In the genomic region with DNA sequence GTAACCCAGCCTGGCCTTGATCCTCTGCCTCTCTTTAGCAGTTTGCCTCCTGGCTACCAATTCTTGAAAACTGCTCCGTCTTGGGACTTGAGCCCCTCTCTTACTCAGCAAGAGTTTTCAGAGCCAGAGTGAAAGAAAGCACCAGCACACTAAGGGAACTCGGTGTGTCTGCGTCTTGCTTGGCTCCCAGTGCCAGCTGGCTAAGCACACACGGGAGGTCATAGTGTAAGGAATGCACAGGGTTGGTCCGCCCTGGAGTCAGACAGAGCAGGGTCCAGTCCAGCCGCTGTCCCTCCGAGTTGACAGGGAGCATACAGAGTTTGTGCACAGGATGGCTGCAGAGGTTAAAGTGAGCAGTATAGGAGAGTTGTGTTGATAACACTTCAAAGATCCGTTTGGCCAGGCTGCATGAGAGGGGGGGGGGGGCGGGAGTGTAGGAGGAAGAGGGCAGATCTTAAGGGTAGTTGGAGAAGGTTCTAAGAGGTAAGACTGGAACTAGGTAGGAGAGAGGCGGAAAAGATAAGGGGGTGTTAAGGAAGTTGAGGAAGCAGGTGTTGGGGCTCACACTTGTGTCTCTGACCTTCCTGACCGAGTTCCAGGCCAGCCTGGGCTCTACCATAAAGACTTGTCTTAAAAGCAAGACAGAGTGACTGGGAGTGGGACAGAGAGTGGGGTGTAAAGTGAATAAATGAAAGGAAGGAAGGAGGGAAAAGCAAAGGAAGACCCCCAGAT, we compare ENCODE assay signal across 8 mouse cellular contexts. TPM values are rescaled to one million over a fixed set of nuclear protein-coding genes. Genes with fewer than 3 reads are reported as not detected.
A peak's percentile ranks its signal among the peaks of the same experiment; 100 is the strongest.
DNase-seq lines count a peak whose midpoint lies in the region; ATAC-seq and TF ChIP-seq lines count a peak whose summit lies in the region.

No protein-coding gene starts in this region.

- no peak overlapping the region for H3K4me2 ChIP-seq in forebrain, embryonic 11.5 days (ENCODE audit: low read depth, low read length, severe bottlenecking)
- no peak overlapping the region for H3K4me2 ChIP-seq in forebrain, embryonic 15.5 days (replicated peaks)
- H3K4me2 ChIP-seq in liver, embryonic 13.5 days = peak overlapping the region; percentile 46

- peak; percentile 48 for DNase-seq in forebrain, embryonic 11.5 days (ENCODE audit: low spot score)
- peak; percentile 26 for DNase-seq in embryonic facial prominence, embryonic 10.5 days (ENCODE audit: low spot score)
- peak; percentile 76 to 81 for DNase-seq in heart, postnatal 10 days
- DNase-seq in liver, embryonic 13.5 days = no peak
- no peak for DNase-seq in left cerebral cortex, adult 2 months (ENCODE audit: extremely low spot score in 1 of 2, low spot score in 2 of 2)
- no peak for DNase-seq in left cerebral cortex, postnatal 10 days (ENCODE audit: extremely low spot score in 1 of 2, low spot score in 2 of 2)
- DNase-seq in cerebellum, adult 2 months = no peak

- 44% methylated on average over 10 of the region's 11 CpGs for WGBS in forebrain, embryonic 11.5 days
- WGBS in forebrain, embryonic 15.5 days = 41% methylated on average over 11 of the region's 11 CpGs
- WGBS in embryonic facial prominence, embryonic 10.5 days = 53% methylated on average over 11 of the region's 11 CpGs
- WGBS in liver, embryonic 13.5 days (ENCODE audit: insufficient replicate concordance) = 14% methylated on average over 10 of the region's 11 CpGs
- WGBS in cerebellum, adult 2 months = 53% methylated on average over 11 of the region's 11 CpGs

- no peak overlapping the region for H3K4me3 ChIP-seq in forebrain, embryonic 11.5 days (ENCODE audit: low read depth, low read length)
- no peak overlapping the region for H3K4me3 ChIP-seq in forebrain, embryonic 15.5 days
- peak overlapping the region; percentile 17; the same call in 1 of the 2 replicates for H3K4me3 ChIP-seq in embryonic facial prominence, embryonic 10.5 days
- peak overlapping the region; percentile 12; the same call in 1 of the 2 replicates for H3K4me3 ChIP-seq in liver, embryonic 13.5 days (replicated peaks)
- H3K4me3 ChIP-seq in left cerebral cortex, adult 2 months = no peak overlapping the region
- H3K4me3 ChIP-seq in cerebellum, adult 2 months (replicated peaks; ENCODE audit: insufficient read depth, low read depth, low read length) = no peak overlapping the region

- no peak for TF ChIP-seq CTCF in left cerebral cortex, adult 2 months (IDR thresholded peaks at IDR 0.05)
- TF ChIP-seq CTCF in cerebellum, adult 2 months (IDR thresholded peaks at IDR 0.05; ENCODE audit: borderline replicate concordance, insufficient read depth, low read depth, low read length) = no peak

- TF ChIP-seq POLR2A in cerebellum, adult 2 months (IDR thresholded peaks at IDR 0.05; ENCODE audit: borderline replicate concordance, insufficient read depth, low read length) = no peak

- no peaks in the 10 kb centered on the region for H3K9me3 ChIP-seq in forebrain, embryonic 11.5 days (ENCODE audit: control insufficient read depth, low read length)
- H3K9me3 ChIP-seq in forebrain, embryonic 15.5 days = no peaks in the 10 kb centered on the region
- no peaks in the 10 kb centered on the region for H3K9me3 ChIP-seq in embryonic facial prominence, embryonic 10.5 days
- H3K9me3 ChIP-seq in liver, embryonic 13.5 days (replicated peaks) = no peaks in the 10 kb centered on the region

- H3K27me3 ChIP-seq in forebrain, embryonic 11.5 days (ENCODE audit: control insufficient read depth, insufficient read depth, low read length) = no peaks in the 10 kb centered on the region
- no peaks in the 10 kb centered on the region for H3K27me3 ChIP-seq in forebrain, embryonic 15.5 days
- H3K27me3 ChIP-seq in embryonic facial prominence, embryonic 10.5 days (replicated peaks; ENCODE audit: low read depth, poor library complexity, severe bottlenecking) = no peaks in the 10 kb centered on the region
- H3K27me3 ChIP-seq in liver, embryonic 13.5 days = no peaks in the 10 kb centered on the region
- no peaks in the 10 kb centered on the region for H3K27me3 ChIP-seq in cerebellum, adult 2 months (ENCODE audit: control insufficient read depth, insufficient read depth, low read length)

- intact Hi-C loops in heart, postnatal 10 days (cut with DNase I) = loop anchor here (5.0 kb wide), 1 partner anchor 247 kb away; a partner anchor contains a TSS
- intact Hi-C loops in left cerebral cortex, adult 2 months (cut with DNase I) = loop anchor here (5.0 kb wide), 1 partner anchor 87 kb away; a partner anchor contains a TSS
- intact Hi-C loops in left cerebral cortex, postnatal 10 days (cut with DNase I) = no loop called here

- H3K4me1 ChIP-seq in forebrain, embryonic 11.5 days (replicated peaks; ENCODE audit: control insufficient read depth, insufficient read depth, low read length) = peaks cover 24% of the 10 kb centered on the region
- H3K4me1 ChIP-seq in forebrain, embryonic 15.5 days = peaks cover 54% of the 10 kb centered on the region
- peaks cover 69% of the 10 kb centered on the region for H3K4me1 ChIP-seq in embryonic facial prominence, embryonic 10.5 days
- peaks cover 77% of the 10 kb centered on the region for H3K4me1 ChIP-seq in liver, embryonic 13.5 days (replicated peaks)
- H3K4me1 ChIP-seq in cerebellum, adult 2 months (ENCODE audit: control insufficient read depth, insufficient read depth, low read length) = no peaks in the 10 kb centered on the region; the same call in 1 of the 2 replicates

- H3K27ac ChIP-seq in forebrain, embryonic 11.5 days (ENCODE audit: low read depth, low read length) = no peak overlapping the region
- H3K27ac ChIP-seq in forebrain, embryonic 15.5 days (replicated peaks) = no peak overlapping the region
- peak overlapping the region; percentile 3; the same call in 1 of the 2 replicates for H3K27ac ChIP-seq in embryonic facial prominence, embryonic 10.5 days (replicated peaks)
- H3K27ac ChIP-seq in liver, embryonic 13.5 days = peak overlapping the region; percentile 74
- H3K27ac ChIP-seq in left cerebral cortex, adult 2 months = no peak overlapping the region
- no peak overlapping the region for H3K27ac ChIP-seq in cerebellum, adult 2 months (ENCODE audit: insufficient read depth, low read length)

- no peak for ATAC-seq in forebrain, embryonic 11.5 days (replicated peaks; ENCODE audit: low FRiP score)
- no peak for ATAC-seq in forebrain, embryonic 15.5 days (replicated peaks)
- ATAC-seq in liver, embryonic 13.5 days (ENCODE audit: low read depth) = no peak

- H3K9ac ChIP-seq in forebrain, embryonic 11.5 days (ENCODE audit: low read length) = no peak overlapping the region
- no peak overlapping the region for H3K9ac ChIP-seq in forebrain, embryonic 15.5 days (replicated peaks)
- peak overlapping the region; percentile 44 for H3K9ac ChIP-seq in liver, embryonic 13.5 days

- no peaks in the 10 kb centered on the region; the same call in 1 of the 2 replicates for H3K36me3 ChIP-seq in forebrain, embryonic 11.5 days (ENCODE audit: control insufficient read depth, insufficient read depth, low read length)
- peaks cover 4% of the 10 kb centered on the region; the same call in 1 of the 2 replicates for H3K36me3 ChIP-seq in forebrain, embryonic 15.5 days
- H3K36me3 ChIP-seq in embryonic facial prominence, embryonic 10.5 days (replicated peaks) = peaks cover 24% of the 10 kb centered on the region
- peaks cover 17% of the 10 kb centered on the region for H3K36me3 ChIP-seq in liver, embryonic 13.5 days

RNA-seq across cellular contexts. Expression of a gene that starts 4.6 kb away (rescaled TPM):
- 14.0 and 14.5 TPM in 2 replicates for polyA plus RNA-seq in forebrain, embryonic 11.5 days (2014; fragmentation: Nextera tagmentation; extraction: Ambion mirVana)
- 13.8 and 15.7 TPM in 2 replicates for polyA plus RNA-seq in forebrain, embryonic 15.5 days (2015; fragmentation: Nextera tagmentation; extraction: Ambion mirVana)
- polyA plus RNA-seq in embryonic facial prominence, embryonic 10.5 days (2016; fragmentation: Nextera tagmentation; extraction: Ambion mirVana) = 12.6 and 13.1 TPM in 2 replicates
- 10 to 100 TPM; 18.3 to 18.5 TPM for total RNA-seq in heart, postnatal 10 days (2021)
- 5.3 and 5.6 TPM in 2 replicates for polyA plus RNA-seq in liver, embryonic 13.5 days (2015; fragmentation: Nextera tagmentation; extraction: Ambion mirVana)
- total RNA-seq in left cerebral cortex, adult 2 months (2021) = 10 to 100 TPM; 24.2 to 27.1 TPM
- total RNA-seq in left cerebral cortex, postnatal 10 days (2021) = 10 to 100 TPM; 23.2 to 24.6 TPM
- 18.9 and 20.5 TPM in 2 replicates for polyA plus RNA-seq in cerebellum, adult 2 months (2012; rRNA removed)

RNA-seq across cellular contexts. Expression of a gene that starts 50.4 kb away (rescaled TPM):
- 17.0 and 19.9 TPM in 2 replicates for polyA plus RNA-seq in forebrain, embryonic 11.5 days (2014; fragmentation: Nextera tagmentation; extraction: Ambion mirVana)
- polyA plus RNA-seq in forebrain, embryonic 15.5 days (2015; fragmentation: Nextera tagmentation; extraction: Ambion mirVana) = 37.8 TPM in 2 replicates
- 17.7 and 22.4 TPM in 2 replicates for polyA plus RNA-seq in embryonic facial prominence, embryonic 10.5 days (2016; fragmentation: Nextera tagmentation; extraction: Ambion mirVana)
- 100 to 1,000 TPM; 397 to 585 TPM for total RNA-seq in heart, postnatal 10 days (2021)
- 4.8 and 6.2 TPM in 2 replicates for polyA plus RNA-seq in liver, embryonic 13.5 days (2015; fragmentation: Nextera tagmentation; extraction: Ambion mirVana)
- 100 to 1,000 TPM; 118 to 124 TPM for total RNA-seq in left cerebral cortex, adult 2 months (2021)
- 100 to 1,000 TPM; 126 to 136 TPM for total RNA-seq in left cerebral cortex, postnatal 10 days (2021)
- polyA plus RNA-seq in cerebellum, adult 2 months (2012; rRNA removed) = 110 and 130 TPM in 2 replicates

Comparison
In these comparisons a context has a peak if more than half of its experiments do, and no peak if none do; other contexts are left out.
1. DNase-seq: peak in forebrain, embryonic 11.5 days (single experiment), embryonic facial prominence, embryonic 10.5 days (single experiment) and heart, postnatal 10 days (2 of 2); none in liver, embryonic 13.5 days (single experiment), left cerebral cortex, adult 2 months (0 of 2), left cerebral cortex, postnatal 10 days (0 of 2) and cerebellum, adult 2 months (0 of 2).
2. H3K27ac ChIP-seq: peak in embryonic facial prominence, embryonic 10.5 days (single experiment) and liver, embryonic 13.5 days (single experiment); none in forebrain, embryonic 11.5 days (single experiment), forebrain, embryonic 15.5 days (single experiment), left cerebral cortex, adult 2 months (single experiment) and cerebellum, adult 2 months (single experiment).
3. H3K4me3 ChIP-seq: peak in embryonic facial prominence, embryonic 10.5 days (single experiment) and liver, embryonic 13.5 days (single experiment); none in forebrain, embryonic 11.5 days (single experiment), forebrain, embryonic 15.5 days (single experiment), left cerebral cortex, adult 2 months (single experiment) and cerebellum, adult 2 months (single experiment).